Mouse (Mus musculus): ENCODE measurements at regions not wholly inside any gene's neighbourhood (a gene's known extent, or its start where the extent isn't known, plus 50 kb on each side); places are given as distances from the start of the nearest gene placed in this dataset.

DNA sequence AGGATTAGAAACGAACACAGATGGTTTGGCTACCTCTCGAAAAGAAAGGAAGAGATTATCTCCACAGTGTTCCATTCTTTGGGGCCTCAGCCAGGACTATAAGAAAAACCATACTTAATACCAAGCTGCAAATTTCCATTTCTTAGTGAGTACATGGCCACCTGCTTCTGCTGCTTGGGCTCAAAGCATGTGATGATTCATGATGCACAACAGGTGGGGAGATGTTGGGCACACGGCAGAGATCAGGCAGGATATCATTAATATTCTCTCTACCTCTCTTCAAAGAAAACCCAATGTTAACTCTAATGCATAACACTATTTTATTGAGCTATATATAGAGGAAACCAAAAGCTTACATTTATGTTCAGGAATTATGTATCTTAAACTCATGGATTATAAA, 131.3 kb downstream of the Tmem182 start:
- TF ChIP-seq CTCF (conservative IDR thresholded peaks at IDR 0.05; ENCODE audit: insufficient read depth, insufficient read length, low read depth, low read length) = no peak
- no peak for TF ChIP-seq POLR2A (IDR thresholded peaks at IDR 0.05; ENCODE audit: low read depth, low read length)
